Mouse (Mus musculus) lung, adult 2 months (tissue): ENCODE measurements around the gene Tmem108.

Experiments used
- CTCF ChIP-seq: fragments of 200-500 bp; IDR thresholded peaks from 2 replicates; pipeline ENCODE4 v1.5.1; 2011; ENCODE audit warnings: mild to moderate bottlenecking, low read length, control low read depth; ENCODE audit not compliant: insufficient read depth
- POLR2A ChIP-seq: fragments of 200-500 bp; IDR thresholded peaks from 2 replicates; pipeline ENCODE4 v1.6.1; 2011; ENCODE audit warnings: low read depth, mild to moderate bottlenecking, control low read depth, low read length, borderline replicate concordance; ENCODE audit errors: extremely low read depth

- TF ChIP-seq POLR2A (no peak), CTCF (no peak)
These were observed 271.8 kb downstream of the Tmem108 start for GRCm38 (mm10) chr9:103489883-103490282.
